Mouse (Mus musculus) kidney, postnatal 0 days (tissue): ENCODE measurements around the gene Atxn2. TPM values are rescaled to one million over a fixed set of nuclear protein-coding genes. Genes with fewer than 3 reads are reported as not detected.

Experiments used
- ATAC-seq: fragments of 200-750 bp; cut with Nextera tagmentation; replicated peaks from 2 replicates; pipeline ENCODE4 v1.8.0; 2017; ENCODE audit warnings: low read depth, moderate number of reproducible peaks, moderate TSS enrichment, moderate library complexity; ENCODE audit not compliant: low FRiP score
- DNase-seq: peaks from one replicate; pipeline ENCODE4 v3.0.0-alpha.2; 2016; ENCODE audit warnings: low spot score
- H3K27ac ChIP-seq: fragments of 300-500 bp; sonication (generic); 2 replicates; pipeline ENCODE4 v1.5.1; 2014; ENCODE audit warnings: mild to moderate bottlenecking
- H3K27me3 ChIP-seq: fragments of 300-500 bp; sonication (generic); 2 replicates; pipeline ENCODE4 v1.6.1; 2014; ENCODE audit warnings: low read length, mixed read lengths; ENCODE audit not compliant: insufficient read depth
- H3K36me3 ChIP-seq: fragments of 300-500 bp; sonication (generic); 2 replicates; pipeline ENCODE4 v1.6.1; 2014; ENCODE audit warnings: low read length, mixed read lengths; ENCODE audit not compliant: insufficient read depth
- H3K4me1 ChIP-seq: fragments of 300-500 bp; sonication (generic); replicated peaks from 2 replicates; pipeline ENCODE4 v1.6.1; 2014; ENCODE audit warnings: antibody characterized with exemption, low read length, mixed read lengths; ENCODE audit not compliant: insufficient read depth
- H3K4me2 ChIP-seq: fragments of 300-500 bp; sonication (generic); 2 replicates; pipeline ENCODE4 v1.6.1; 2014; ENCODE audit warnings: mild to moderate bottlenecking, low read length, moderate library complexity, mixed read lengths
- H3K4me3 ChIP-seq: fragments of 300-500 bp; sonication (generic); replicated peaks from 2 replicates; pipeline ENCODE4 v1.5.1; 2014; ENCODE audit warnings: low read depth, low read length
- H3K9ac ChIP-seq: fragments of 300-500 bp; sonication (generic); 2 replicates; pipeline ENCODE4 v1.6.1; 2014; ENCODE audit warnings: low read depth, low read length
- H3K9me3 ChIP-seq: fragments of 300-500 bp; sonication (generic); replicated peaks from 2 replicates; pipeline ENCODE4 v1.6.1; 2016; ENCODE audit warnings: low read length, inconsistent platforms, mixed read lengths
- CTCF ChIP-seq: IDR thresholded peaks from 2 replicates; pipeline ENCODE4 v1.5.1; 2016; ENCODE audit warnings: antibody characterized with exemption, low read depth, mild to moderate bottlenecking, moderate library complexity
- WGBS: fragments of 180-500 bp; shearing (Covaris S2); extraction: QIAGEN DNeasy Blood & Tissue Kit; methylation state at CpG from one replicate; pipeline ENCODE4 v1.1.7; 2014; 5-methylcytosine and 5-hydroxymethylcytosine counted together
- polyA plus RNA-seq: library from polyadenylated mRNA; unstranded; fragments of >200 nt; fragmentation: Nextera tagmentation; extraction: Ambion mirVana; gene quantifications from 2 replicates; pipeline ENCODE4 v1.2.1, GENCODE M21; 2015

Atxn2 gene
- polyA plus RNA-seq, 1 experiment from 2014 or later = 68.5 TPM

DNA sequence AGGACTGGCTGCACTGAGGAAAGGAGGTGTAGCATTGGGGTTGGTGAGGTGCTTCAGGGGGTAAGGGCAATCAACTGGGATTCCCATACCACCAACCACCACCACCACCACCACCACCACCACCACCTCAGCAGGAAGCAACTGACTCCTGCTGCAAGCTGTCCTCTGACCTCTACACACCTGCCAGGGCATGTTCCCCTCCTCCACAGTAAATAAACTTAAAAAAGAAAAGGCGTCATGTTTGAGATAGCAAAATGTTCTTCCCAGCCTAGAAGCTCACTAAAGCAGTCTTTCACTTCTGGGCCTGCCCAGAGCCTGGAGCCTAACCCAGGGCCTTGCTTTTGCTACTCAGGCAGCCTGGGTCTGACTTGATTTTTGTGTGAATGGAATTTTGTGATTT lies 3.2 kb downstream of the Atxn2 start:
- ATAC-seq (no peak), DNase-seq (no peak)
- H3K36me3 ChIP-seq = no peaks in the 10 kb centered on the region
- H3K27ac ChIP-seq = peak overlapping the region; percentile 8; the same call in 1 of the 2 replicates
- TF ChIP-seq CTCF = no peak
- peaks cover 18% of the 10 kb centered on the region for H3K4me1 ChIP-seq
- 56% methylated on average over 1 of the region's 1 CpGs for WGBS
- H3K4me2 ChIP-seq = peak overlapping the region; percentile 69; the same call in 1 of the 2 replicates
- no peaks in the 10 kb centered on the region for H3K9me3 ChIP-seq
- H3K4me3 ChIP-seq = no peak overlapping the region
- H3K27me3 ChIP-seq = no peaks in the 10 kb centered on the region
- no peak overlapping the region for H3K9ac ChIP-seq

- Histone ChIP-seq H3K4me1 (peaks cover 18% of the 10 kb centered on the region), H3K27me3 (no peaks in the 10 kb centered on the region), H3K4me3 (no peak overlapping the region), H3K36me3 (no peaks in the 10 kb centered on the region), H3K4me2 (no peak overlapping the region), H3K9ac (no peak overlapping the region), H3K27ac (no peak overlapping the region), H3K9me3 (no peaks in the 10 kb centered on the region)
- ATAC-seq (no peak), DNase-seq (no peak)
- WGBS = 66% methylated on average over 6 of the region's 6 CpGs
- no peak for TF ChIP-seq CTCF
Observed at GRCm38 (mm10) chr5:121714928-121715327, 3.8 kb downstream of the Atxn2 start.

- H3K9ac ChIP-seq = no peak overlapping the region
- no peak overlapping the region for H3K4me3 ChIP-seq
- DNase-seq (no peak), ATAC-seq (no peak)
- no peak for TF ChIP-seq CTCF
- no peaks in the 10 kb centered on the region for H3K36me3 ChIP-seq
- 75% methylated on average over 5 of the region's 5 CpGs for WGBS
- no peak overlapping the region for H3K27ac ChIP-seq
- peaks cover 15% of the 10 kb centered on the region for H3K4me1 ChIP-seq
- no peaks in the 10 kb centered on the region for H3K9me3 ChIP-seq
- no peaks in the 10 kb centered on the region for H3K27me3 ChIP-seq
- no peak overlapping the region for H3K4me2 ChIP-seq
Observed at GRCm38 (mm10) chr5:121718462-121718861, 7.3 kb downstream of the Atxn2 start.

DNA sequence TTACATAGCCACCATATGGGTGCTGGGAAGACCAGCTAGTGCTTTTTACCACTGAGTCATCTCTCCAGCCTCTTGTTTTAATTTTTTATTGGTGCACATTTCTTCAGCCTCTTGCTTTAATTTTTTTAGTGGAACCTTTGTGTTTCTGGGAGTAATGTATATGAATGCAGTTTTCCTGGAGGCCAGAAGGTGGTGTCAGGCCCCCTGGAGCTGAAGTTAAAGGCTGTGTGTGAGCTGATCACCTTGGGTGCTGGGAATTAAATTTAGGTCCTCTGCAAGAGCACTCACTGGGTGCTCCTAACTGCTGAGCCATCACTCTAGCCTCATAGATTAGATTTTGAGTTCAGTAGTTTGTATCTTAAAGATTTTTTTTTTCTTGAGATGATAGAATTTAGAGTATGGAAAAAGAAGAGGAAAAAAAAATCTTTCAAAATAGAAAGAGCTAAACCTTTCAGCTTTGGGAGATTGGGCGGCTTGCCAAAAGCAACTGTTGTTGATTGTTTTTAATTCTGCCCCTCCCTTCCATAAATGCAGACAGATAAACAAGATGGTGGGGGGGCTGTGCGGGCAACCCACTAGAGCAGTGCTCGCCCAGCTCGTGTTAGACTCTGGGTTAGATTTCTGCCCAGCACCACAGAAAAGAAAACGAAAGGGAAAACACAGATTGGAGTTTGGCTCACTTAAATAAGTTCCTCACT lies 9.9 kb downstream of the Atxn2 start:
- Histone ChIP-seq H3K36me3 (no peaks in the 10 kb centered on the region), H3K27me3 (no peaks in the 10 kb centered on the region), H3K27ac (no peak overlapping the region), H3K4me1 (0 out of 2 replicates have a peak, but pooled peaks cover 8% of the 10 kb centered on the region), H3K4me2 (no peak overlapping the region), H3K9ac (no peak overlapping the region), H3K9me3 (no peaks in the 10 kb centered on the region), H3K4me3 (no peak overlapping the region)
- ATAC-seq (no peak), DNase-seq (no peak)
- WGBS = 77% methylated on average over 5 of the region's 5 CpGs
- peak; percentile 50; the same call in 1 of the 2 replicates for TF ChIP-seq CTCF

DNA sequence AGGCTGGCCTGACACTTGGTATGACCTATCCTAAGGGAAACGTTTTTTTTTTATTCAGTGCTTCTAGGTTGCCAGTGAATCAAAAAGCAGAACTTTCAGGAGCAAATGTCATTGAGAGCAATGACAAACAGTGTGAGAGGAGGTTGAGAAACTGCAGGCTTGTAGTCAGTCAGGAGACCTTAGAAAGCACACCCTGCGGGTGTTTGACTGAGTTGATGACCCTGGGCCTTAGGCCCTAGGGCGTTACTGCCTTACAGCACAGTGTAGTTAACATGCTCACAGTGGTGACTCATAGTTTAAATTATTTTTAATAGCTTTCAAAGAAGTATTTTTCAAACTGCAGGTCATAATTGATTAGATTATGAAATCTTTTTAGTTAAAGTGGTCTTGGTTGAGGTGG lies 10.7 kb downstream of the Atxn2 start:
- no peak for TF ChIP-seq CTCF
- no peaks in the 10 kb centered on the region for H3K4me1 ChIP-seq
- no peak overlapping the region for H3K4me2 ChIP-seq
- no peaks in the 10 kb centered on the region for H3K27me3 ChIP-seq
- H3K36me3 ChIP-seq = no peaks in the 10 kb centered on the region
- whole genome bisulfite sequencing = 48% methylated on average over 3 of the region's 3 CpGs
- H3K4me3 ChIP-seq = no peak overlapping the region
- DNase-seq (no peak), ATAC-seq (no peak)
- H3K27ac ChIP-seq = no peak overlapping the region
- no peaks in the 10 kb centered on the region for H3K9me3 ChIP-seq
- H3K9ac ChIP-seq = no peak overlapping the region

GRCm38 (mm10) chr5:121724678-121725077 lies 13.5 kb downstream of the Atxn2 start:
- H3K27ac ChIP-seq = no peak overlapping the region
- WGBS = 82% methylated on average over 1 of the region's 1 CpGs
- no peak for TF ChIP-seq CTCF

GRCm38 (mm10) chr5:121730057-121730456 lies 18.9 kb downstream of the Atxn2 start:
- Histone ChIP-seq H3K4me3 (no peak overlapping the region), H3K27me3 (no peaks in the 10 kb centered on the region), H3K9me3 (no peaks in the 10 kb centered on the region), H3K27ac (0 out of 2 replicates have a peak overlapping the region, but pooled peaks have one; percentile 19), H3K4me2 (no peak overlapping the region), H3K36me3 (peaks cover 6% of the 10 kb centered on the region; the same call in 1 of the 2 replicates), H3K9ac (no peak overlapping the region), H3K4me1 (0 out of 2 replicates have a peak, but pooled peaks cover 5% of the 10 kb centered on the region)
- WGBS = 95% methylated on average over 2 of the region's 2 CpGs
- ATAC-seq (no peak), DNase-seq (no peak)
- TF ChIP-seq CTCF = no peak

More at GRCm38 (mm10) chr5:121724678-121725077, 13.5 kb downstream of the Atxn2 start:
- peaks cover 6% of the 10 kb centered on the region; the same call in 1 of the 2 replicates for H3K36me3 ChIP-seq
- no peaks in the 10 kb centered on the region for H3K27me3 ChIP-seq
- H3K9me3 ChIP-seq = no peaks in the 10 kb centered on the region
- no peak overlapping the region for H3K9ac ChIP-seq
- DNase-seq = no peak
- H3K4me3 ChIP-seq = no peak overlapping the region
- no peak for ATAC-seq
- H3K4me1 ChIP-seq = 0 out of 2 replicates have a peak, but pooled peaks cover 5% of the 10 kb centered on the region
- H3K4me2 ChIP-seq = no peak overlapping the region
